Mouse (Mus musculus) liver, adult (tissue): ENCODE results near the gene Gm5478.

ENCODE experiments used
- GATA4 ChIP-seq: IDR thresholded peaks from 2 replicates; pipeline ENCODE4 v1.6.1; 2014; ENCODE audit warnings: mild to moderate bottlenecking, low read length; ENCODE audit not compliant: insufficient replicate concordance

The Gm5478 gene

GRCm38 (mm10) chr15:101647280-101647679 is at the start of gene Gm5478:
Gene Gm5478, minus strand, starts transcription at chr15:101647380.
- TF ChIP-seq GATA4 = no peak

- TF ChIP-seq GATA4 = no peak
Observed at GRCm38 (mm10) chr15:101694207-101694606, 47.0 kb upstream of the Gm5478 start, which contains the start of gene Krt6a. Gene Krt6a, minus strand, starts transcription at chr15:101694307.

GRCm38 (mm10) chr15:101688161-101688560 is 41.0 kb upstream of the Gm5478 start:
- no peak for TF ChIP-seq GATA4

GRCm38 (mm10) chr15:101680187-101680586 is 33.0 kb upstream of the Gm5478 start, which contains the start of gene Krt6b:
Gene Krt6b, minus strand, starts transcription at chr15:101680287.
- no peak for TF ChIP-seq GATA4

DNA sequence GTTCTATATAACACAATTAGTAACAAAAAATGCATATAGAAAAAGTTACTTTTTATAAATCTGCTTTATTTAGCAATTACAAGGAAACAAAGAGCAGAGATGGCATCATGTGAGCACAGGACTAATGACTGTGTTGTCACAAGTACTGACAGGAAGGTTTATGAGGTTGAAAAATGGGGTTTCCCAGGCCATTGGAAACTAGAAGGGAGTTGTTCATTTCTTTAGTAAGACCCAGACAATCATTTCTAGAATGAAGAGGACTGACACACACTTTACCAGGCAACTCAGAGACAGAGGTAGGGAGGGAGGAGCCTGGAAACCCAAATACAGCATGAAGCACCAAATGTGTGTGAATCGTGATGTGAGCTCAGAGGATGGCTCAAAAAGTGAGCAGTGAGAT is 28.8 kb upstream of the Gm5478 start:
- no peak for TF ChIP-seq GATA4

GRCm38 (mm10) chr15:101652736-101653265 is 5.6 kb upstream of the Gm5478 start:
- TF ChIP-seq GATA4 = no peak

GRCm38 (mm10) chr15:101627884-101628283 is 19.3 kb downstream of the Gm5478 start, which contains the start of gene Gm5414:
Gene Gm5414, minus strand, starts transcription at chr15:101628188.
- TF ChIP-seq GATA4 = no peak

DNA sequence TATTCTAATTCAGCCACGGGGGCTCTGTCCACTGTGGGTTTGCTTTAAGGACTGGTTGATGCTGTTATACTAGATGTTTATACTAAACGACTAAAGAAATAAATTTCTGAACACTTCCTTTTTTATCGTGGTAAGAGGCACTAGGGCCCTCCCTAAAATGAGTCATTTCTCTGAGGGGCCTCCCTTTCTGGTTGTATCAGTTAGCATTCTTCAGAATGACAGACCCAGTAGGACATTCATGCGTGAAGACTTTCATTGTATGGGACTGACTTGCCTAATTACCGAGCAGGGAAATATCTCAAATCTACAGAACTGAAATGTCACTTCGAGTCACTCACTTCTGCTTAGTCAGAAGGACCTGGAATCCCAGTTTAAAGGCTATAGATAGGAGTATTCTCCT is 48.1 kb downstream of the Gm5478 start:
- TF ChIP-seq GATA4 = no peak
